Comparison of ENCODE assay signal across 11 mouse cellular contexts in the genomic region with DNA sequence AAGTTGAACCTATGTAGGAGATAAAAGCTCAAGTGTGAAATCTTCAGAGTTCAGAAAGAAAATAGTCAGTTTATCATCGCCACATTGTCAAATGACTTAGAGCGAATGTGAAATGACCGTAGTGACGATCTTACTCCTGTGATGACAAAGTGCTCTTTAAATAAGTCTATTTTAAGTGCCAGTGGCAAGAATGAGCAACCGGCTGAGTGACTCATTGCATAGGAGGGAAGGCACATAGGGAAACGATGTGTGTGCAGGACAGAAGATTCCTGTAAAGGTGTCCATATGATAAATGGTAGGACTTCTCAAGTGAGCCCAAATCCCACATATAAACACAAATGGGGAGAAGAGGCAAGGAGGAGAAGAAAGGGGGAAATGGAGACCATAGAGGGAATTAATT.
"Had no signal": no experiment of that assay in that cellular context is flagged by ENCODE, and none has a peak within 500 bp of the region (broad histone marks: within the 10 kb centered on the region; RNA-seq: fewer than 3 reads in every experiment).

No protein-coding gene starts in this region.

- H3K27me3 ChIP-seq: limb, embryonic 13.5 days; midbrain, embryonic 12.5 days; neural tube, embryonic 15.5 days had no signal

- H3K27ac ChIP-seq: kidney, postnatal 0 days; limb, embryonic 13.5 days; liver, embryonic 14.5 days; midbrain, embryonic 12.5 days; neural tube, embryonic 15.5 days had no signal

- ATAC-seq: midbrain, embryonic 16.5 days had no signal

- H3K4me2 ChIP-seq: limb, embryonic 13.5 days; midbrain, embryonic 12.5 days; neural tube, embryonic 15.5 days had no signal

- H3K9me3 ChIP-seq: limb, embryonic 13.5 days; midbrain, embryonic 12.5 days; neural tube, embryonic 15.5 days had no signal

- DNase-seq: kidney, postnatal 36 days; layer of hippocampus, adult 9-11 months; layer of hippocampus, postnatal 36 days; lung, adult 18-20 months; thymus, postnatal 4 days had no signal

- H3K9ac ChIP-seq: limb, embryonic 13.5 days; liver, embryonic 14.5 days; midbrain, embryonic 12.5 days; neural tube, embryonic 15.5 days had no signal

- H3K4me3 ChIP-seq: limb, embryonic 13.5 days; midbrain, embryonic 12.5 days; neural tube, embryonic 15.5 days had no signal

- H3K4me1 ChIP-seq: midbrain, embryonic 12.5 days; neural tube, embryonic 15.5 days had no signal

- H3K36me3 ChIP-seq: limb, embryonic 13.5 days; midbrain, embryonic 12.5 days; neural tube, embryonic 15.5 days had no signal
